Mouse (Mus musculus) kidney, embryonic 16.5 days (tissue): ENCODE data around the gene AI837181. TPM values are rescaled to one million over a fixed set of nuclear protein-coding genes. Genes with fewer than 3 reads are reported as not detected.
A peak's percentile ranks its signal among the peaks of the same experiment; 100 is the strongest.

ENCODE experiments used
- ATAC-seq: fragments of 200-750 bp; cut with Nextera tagmentation; 2 replicates; pipeline ENCODE4 v1.8.0; 2017; ENCODE audit warnings: moderate TSS enrichment; ENCODE audit not compliant: low FRiP score, low TSS enrichment
- H3K27ac ChIP-seq: fragments of 300-500 bp; sonication (generic); 2 replicates; pipeline ENCODE4 v1.5.1; 2014; ENCODE audit warnings: low read length
- H3K27me3 ChIP-seq: fragments of 300-500 bp; sonication (generic); 2 replicates; pipeline ENCODE4 v1.6.1; 2014; ENCODE audit warnings: low read length, control low read depth, mixed read lengths; ENCODE audit not compliant: insufficient read depth
- H3K36me3 ChIP-seq: fragments of 300-500 bp; sonication (generic); 2 replicates; pipeline ENCODE4 v1.6.1; 2014; ENCODE audit warnings: low read length, control low read depth, mixed read lengths; ENCODE audit not compliant: insufficient read depth
- H3K4me1 ChIP-seq: fragments of 300-500 bp; sonication (generic); 2 replicates; pipeline ENCODE4 v1.6.1; 2014; ENCODE audit warnings: low read length, control low read depth, mixed read lengths; ENCODE audit not compliant: insufficient read depth
- H3K4me2 ChIP-seq: fragments of 300-500 bp; sonication (generic); replicated peaks from 2 replicates; pipeline ENCODE4 v1.6.1; 2014; ENCODE audit warnings: low read depth, low read length
- H3K4me3 ChIP-seq: fragments of 300-500 bp; sonication (generic); 2 replicates; pipeline ENCODE4 v1.5.1; 2014; ENCODE audit warnings: mild to moderate bottlenecking, low read length
- H3K9ac ChIP-seq: fragments of 300-500 bp; sonication (generic); replicated peaks from 2 replicates; pipeline ENCODE4 v1.6.1; 2014; ENCODE audit warnings: low read length
- H3K9me3 ChIP-seq: fragments of 300-500 bp; sonication (generic); 2 replicates; pipeline ENCODE4 v1.6.1; 2016; ENCODE audit warnings: low read length, control low read depth
- WGBS: fragments of 180-500 bp; shearing (Covaris S2); extraction: QIAGEN DNeasy Blood & Tissue Kit; methylation state at CpG from one replicate; pipeline ENCODE4 v1.1.7; 2014; 5-methylcytosine and 5-hydroxymethylcytosine counted together
- polyA plus RNA-seq: library from polyadenylated mRNA; unstranded; fragments of >200 nt; fragmentation: Nextera tagmentation; extraction: Ambion mirVana; gene quantifications from 2 replicates; pipeline ENCODE4 v1.2.1, GENCODE M21; 2015

The AI837181 gene
- 24.0 and 50.8 TPM in 2 replicates for polyA plus RNA-seq

DNA sequence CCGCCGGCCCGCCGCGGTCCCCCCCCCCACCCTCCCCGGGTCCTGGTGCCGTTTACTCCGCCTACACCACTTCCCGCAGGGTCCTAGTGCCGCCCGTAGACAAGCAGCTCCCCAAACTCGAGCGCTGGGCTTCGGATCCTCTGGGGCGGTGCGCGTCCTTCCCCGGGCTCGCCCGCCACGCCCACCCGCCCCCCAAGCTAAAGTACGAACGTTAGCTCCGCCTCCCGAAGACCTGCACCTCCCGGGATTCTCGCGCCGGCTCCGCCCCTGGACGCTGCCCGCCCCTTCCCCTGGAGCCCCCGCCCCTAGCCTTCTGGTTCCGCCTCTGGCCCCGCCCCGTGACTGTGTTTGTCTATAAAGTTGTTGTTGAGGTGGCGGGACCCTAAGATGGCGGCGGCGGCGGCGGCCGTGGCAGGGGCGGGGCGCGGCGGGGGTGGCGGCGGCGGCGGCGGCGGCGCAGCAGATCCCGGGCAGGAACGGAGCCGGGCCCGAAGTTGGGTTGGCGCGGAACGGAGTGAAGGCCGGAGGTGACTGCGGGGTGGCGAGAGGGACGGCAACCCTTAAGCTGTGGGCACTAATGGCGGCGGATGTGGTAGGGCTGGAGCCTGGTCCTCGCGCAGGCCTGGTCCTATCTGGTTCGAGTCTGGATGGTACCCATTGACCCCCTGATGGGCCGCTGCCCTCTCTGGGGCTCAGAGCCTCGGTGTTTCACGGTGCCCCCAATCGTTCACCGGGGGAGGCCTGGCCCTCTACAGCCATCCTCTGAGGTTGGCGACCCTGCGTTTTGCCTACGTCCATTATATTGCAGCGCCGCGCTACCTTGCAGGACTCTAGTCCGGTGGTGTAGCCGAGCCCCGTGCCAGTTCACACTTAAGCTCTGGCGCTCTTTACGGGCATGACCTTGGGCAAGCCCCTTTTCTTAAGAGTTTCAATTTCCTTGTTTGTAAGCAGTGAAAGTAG, at the start of gene AI837181, which contains the start of gene Drap1:
Gene AI837181 (plus strand): TSS at position 363 of the 960 bp plus-strand sequence.
Gene Drap1 (minus strand): TSS at position 198 of the 960 bp plus-strand sequence.
- Histone ChIP-seq H3K36me3 (peaks cover 36% of the 10 kb centered on the region), H3K9ac (peak within 1 kb of the TSS; percentile 87), H3K4me1 (peaks cover 29% of the 10 kb centered on the region), H3K27ac (peak within 1 kb of the TSS; percentile 93), H3K4me3 (peak within 1 kb of the TSS; percentile 62), H3K9me3 (no peaks in the 10 kb centered on the region), H3K4me2 (peak within 1 kb of the TSS; percentile 88), H3K27me3 (no peaks in the 10 kb centered on the region)
- ATAC-seq: peak; percentile 95
- WGBS: under 1% methylated on average over 67 of the region's 87 CpGs

DNA sequence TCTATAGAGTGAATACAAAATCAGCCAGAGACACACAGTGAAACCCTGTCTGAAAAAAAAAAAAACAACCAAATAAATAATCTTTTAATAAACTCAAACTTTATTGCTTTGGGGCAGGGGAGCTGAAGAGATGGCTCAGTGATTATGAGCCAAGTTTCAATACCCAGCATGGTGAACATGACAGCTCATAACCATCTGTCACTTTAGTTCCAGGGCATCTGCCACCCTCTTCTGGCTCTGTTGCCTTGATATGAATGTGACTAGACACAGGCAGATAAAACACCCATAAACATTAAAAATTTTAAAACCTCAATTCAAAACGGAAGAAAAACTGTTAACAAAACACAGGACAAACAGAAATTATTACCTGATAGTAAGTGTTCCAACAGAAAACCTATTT, 47.5 kb upstream of the AI837181 start:
- no peak overlapping the region for H3K9ac ChIP-seq
- no peaks in the 10 kb centered on the region for H3K9me3 ChIP-seq
- WGBS: 97% methylated on average over 1 of the region's 1 CpGs
- ATAC-seq: no peak
- H3K27ac ChIP-seq: no peak overlapping the region
- no peaks in the 10 kb centered on the region for H3K27me3 ChIP-seq
- H3K4me3 ChIP-seq: no peak overlapping the region
- H3K36me3 ChIP-seq: peaks cover 56% of the 10 kb centered on the region
- no peaks in the 10 kb centered on the region for H3K4me1 ChIP-seq
- no peak overlapping the region for H3K4me2 ChIP-seq

GRCm38 (mm10) chr19:5383326-5383725, 41.6 kb upstream of the AI837181 start:
- peaks cover 16% of the 10 kb centered on the region for H3K4me1 ChIP-seq
- H3K9ac ChIP-seq: no peak overlapping the region
- WGBS: 93% methylated on average over 12 of the region's 12 CpGs
- H3K9me3 ChIP-seq: no peaks in the 10 kb centered on the region
- no peak overlapping the region for H3K27ac ChIP-seq
- no peak overlapping the region for H3K4me3 ChIP-seq
- no peak overlapping the region for H3K4me2 ChIP-seq
- peaks cover 68% of the 10 kb centered on the region for H3K36me3 ChIP-seq
- no peak for ATAC-seq
- H3K27me3 ChIP-seq: no peaks in the 10 kb centered on the region

- no peak for ATAC-seq
- 86% methylated on average over 8 of the region's 8 CpGs for WGBS
Measured at GRCm38 (mm10) chr19:5384715-5385114, 40.2 kb upstream of the AI837181 start.

DNA sequence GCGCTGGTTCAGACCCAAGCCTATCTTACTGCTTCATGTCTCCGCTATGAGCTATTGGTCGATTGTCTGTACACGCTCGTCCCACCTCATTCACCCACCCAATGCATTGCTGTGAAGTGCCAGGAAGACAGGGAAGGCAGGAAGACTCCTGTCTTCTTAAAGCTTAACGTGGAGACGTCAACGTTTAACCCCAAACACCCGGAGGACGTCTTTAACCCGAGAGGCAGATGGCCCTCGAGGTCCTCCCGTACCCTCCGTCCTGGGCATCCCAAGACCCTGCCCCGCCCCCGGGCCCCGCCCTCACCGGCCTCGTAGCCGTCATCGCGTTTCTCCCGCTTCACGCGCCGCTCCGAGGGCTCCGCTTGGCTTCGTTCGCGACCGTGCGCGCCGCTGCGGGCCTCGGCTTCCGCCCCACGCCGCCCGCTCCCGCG, 36.9 kb upstream of the AI837181 start:
- peak; percentile 11; the same call in 1 of the 2 replicates for ATAC-seq
- under 1% methylated on average over 42 of the region's 43 CpGs for WGBS
- Histone ChIP-seq H3K27me3 (no peaks in the 10 kb centered on the region), H3K4me1 (peaks cover 29% of the 10 kb centered on the region), H3K9me3 (no peaks in the 10 kb centered on the region), H3K9ac (peak overlapping the region; percentile 92), H3K27ac (peak overlapping the region; percentile 77), H3K4me2 (peak overlapping the region; percentile 86), H3K4me3 (peak overlapping the region; percentile 96), H3K36me3 (peaks cover 21% of the 10 kb centered on the region)

More at GRCm38 (mm10) chr19:5384715-5385114, 40.2 kb upstream of the AI837181 start:
- Histone ChIP-seq H3K4me2 (no peak overlapping the region), H3K27me3 (no peaks in the 10 kb centered on the region), H3K36me3 (peaks cover 54% of the 10 kb centered on the region), H3K9ac (no peak overlapping the region), H3K9me3 (no peaks in the 10 kb centered on the region), H3K4me1 (peaks cover 21% of the 10 kb centered on the region), H3K4me3 (no peak overlapping the region), H3K27ac (no peak overlapping the region)

- WGBS: 3% methylated on average over 43 of the region's 43 CpGs
- Histone ChIP-seq H3K36me3 (peaks cover 14% of the 10 kb centered on the region), H3K4me2 (peak within 1 kb of the TSS; percentile 86), H3K4me1 (peaks cover 29% of the 10 kb centered on the region), H3K4me3 (peak within 1 kb of the TSS; percentile 96), H3K27me3 (no peaks in the 10 kb centered on the region), H3K27ac (peak within 1 kb of the TSS; percentile 91), H3K9me3 (no peaks in the 10 kb centered on the region), H3K9ac (peak within 1 kb of the TSS; percentile 92)
- peak; percentile 97 for ATAC-seq
Measured at GRCm38 (mm10) chr19:5388588-5389242, 36.2 kb upstream of the AI837181 start, which contains the start of gene Sart1. TSS of gene Sart1 (minus strand) at chr19:5388703.

- peaks cover 29% of the 10 kb centered on the region for H3K4me1 ChIP-seq
- peak overlapping the region; percentile 84 for H3K9ac ChIP-seq
- H3K36me3 ChIP-seq: peaks cover 5% of the 10 kb centered on the region
- no peak; the same call in 1 of the 2 replicates for ATAC-seq
- WGBS: 14% methylated on average over 12 of the region's 12 CpGs
- H3K9me3 ChIP-seq: no peaks in the 10 kb centered on the region
- H3K27me3 ChIP-seq: no peaks in the 10 kb centered on the region
- H3K4me2 ChIP-seq: peak overlapping the region; percentile 86
- H3K4me3 ChIP-seq: peak overlapping the region; percentile 96
- peak overlapping the region; percentile 91 for H3K27ac ChIP-seq
Measured at GRCm38 (mm10) chr19:5389647-5390046, 35.3 kb upstream of the AI837181 start.

DNA sequence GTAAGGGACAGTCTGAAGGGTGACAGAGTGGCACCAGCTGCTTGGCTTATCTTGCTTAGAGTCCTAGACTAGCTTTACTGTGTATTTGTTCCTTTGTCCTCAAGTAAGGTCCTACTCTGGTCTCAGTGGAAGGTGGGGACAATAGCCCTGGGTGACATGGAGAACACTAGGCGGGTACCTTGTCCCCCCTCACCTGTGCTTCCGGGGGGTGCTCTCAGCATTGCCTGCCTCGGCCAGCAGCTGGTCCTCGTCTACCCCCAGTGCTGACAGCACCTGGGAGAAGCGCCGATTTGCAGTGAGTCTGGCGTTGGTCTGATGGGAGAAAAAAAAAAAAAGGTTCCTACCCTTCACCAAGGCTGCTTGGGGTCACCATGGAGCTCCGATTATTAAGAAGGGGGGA, 34.5 kb upstream of the AI837181 start:
- Histone ChIP-seq H3K4me3 (peak overlapping the region; percentile 96), H3K4me1 (peaks cover 29% of the 10 kb centered on the region), H3K27me3 (no peaks in the 10 kb centered on the region), H3K27ac (peak overlapping the region; percentile 91), H3K9ac (peak overlapping the region; percentile 84), H3K36me3 (no peaks in the 10 kb centered on the region), H3K4me2 (peak overlapping the region; percentile 86), H3K9me3 (no peaks in the 10 kb centered on the region)
- 56% methylated on average over 8 of the region's 8 CpGs for WGBS
- no peak for ATAC-seq

DNA sequence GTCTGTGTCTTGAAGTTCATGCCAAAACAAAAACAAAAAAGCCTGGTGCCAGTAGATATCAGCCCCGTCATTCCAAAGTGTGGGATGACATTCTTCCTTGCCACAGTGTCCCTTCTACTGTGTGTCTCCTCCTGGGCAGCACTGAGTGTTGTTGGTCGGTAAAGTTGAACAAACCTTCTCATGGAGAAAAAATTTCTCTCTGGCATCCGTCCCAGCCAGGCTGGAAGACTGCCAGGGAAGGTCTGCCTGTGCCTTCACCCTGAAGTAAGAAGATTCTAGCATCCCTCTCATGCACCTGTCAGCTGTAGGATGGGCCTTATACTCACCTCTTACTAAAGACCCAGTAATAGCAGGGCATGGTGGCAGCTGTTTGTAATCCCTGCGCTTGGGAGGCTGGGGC, 32.1 kb upstream of the AI837181 start:
- Histone ChIP-seq H3K4me1 (peaks cover 14% of the 10 kb centered on the region), H3K9ac (no peak overlapping the region), H3K27ac (no peak overlapping the region), H3K27me3 (no peaks in the 10 kb centered on the region), H3K36me3 (no peaks in the 10 kb centered on the region), H3K4me3 (no peak overlapping the region), H3K9me3 (no peaks in the 10 kb centered on the region), H3K4me2 (no peak overlapping the region)
- ATAC-seq: no peak
- WGBS: 59% methylated on average over 4 of the region's 4 CpGs
